Mouse (Mus musculus): Measurements from ENCODE around the gene Disp3. TPM values are rescaled to one million over a fixed set of nuclear protein-coding genes. Genes with fewer than 3 reads are reported as not detected.

Disp3 gene
- polyA plus RNA-seq, 1 experiment from 2014 or later, result 0.28 TPM

DNA sequence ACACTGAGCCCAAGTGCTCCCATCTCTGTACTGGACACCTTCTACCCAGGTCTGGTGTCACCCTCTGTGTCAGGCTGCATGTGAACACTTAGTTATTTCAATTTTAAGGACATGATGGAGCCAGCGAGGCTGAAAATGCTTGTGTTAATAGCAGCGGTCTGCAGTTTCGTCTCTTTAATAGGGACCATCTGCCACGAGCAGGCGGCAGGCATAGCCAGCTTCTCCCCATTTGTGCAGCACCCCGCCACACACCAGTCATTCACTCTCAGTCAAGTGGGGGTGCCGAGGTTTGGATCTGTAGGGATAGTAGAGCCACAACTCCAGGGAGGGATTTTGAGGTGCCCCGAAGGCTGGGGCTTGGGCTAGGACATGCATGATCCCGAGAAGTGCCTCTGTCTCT, 47.4 kb downstream of the Disp3 start:
- no peak overlapping the region for H3K4me3 ChIP-seq (replicated peaks)
- no peaks in the 10 kb centered on the region for H3K9me3 ChIP-seq
- no peaks in the 10 kb centered on the region for H3K36me3 ChIP-seq
- H3K27me3 ChIP-seq, result peaks cover 19% of the 10 kb centered on the region; the same call in 1 of the 2 replicates
- H3K27ac ChIP-seq, result no peak overlapping the region
- H3K4me1 ChIP-seq (replicated peaks), result no peaks in the 10 kb centered on the region
- ATAC-seq (ENCODE audit: insufficient number of reproducible peaks, insufficient read depth, low FRiP score, low TSS enrichment, low read depth), result no peak
- WGBS, result 58% methylated on average over 9 of the region's 9 CpGs
- H3K9ac ChIP-seq (replicated peaks), result no peak overlapping the region
- H3K4me2 ChIP-seq, result no peak overlapping the region

- Histone ChIP-seq H3K4me1 (replicated peaks) (no peaks in the 10 kb centered on the region), H3K27ac (no peak overlapping the region), H3K4me3 (replicated peaks) (no peak overlapping the region), H3K9me3 (no peaks in the 10 kb centered on the region), H3K4me2 (no peak overlapping the region), H3K9ac (replicated peaks) (no peak overlapping the region), H3K27me3 (peaks cover 19% of the 10 kb centered on the region; the same call in 1 of the 2 replicates), H3K36me3 (no peaks in the 10 kb centered on the region)
- 91% methylated on average over 10 of the region's 10 CpGs for WGBS
- ATAC-seq (ENCODE audit: insufficient number of reproducible peaks, insufficient read depth, low FRiP score, low TSS enrichment, low read depth), result no peak
Observed at GRCm38 (mm10) chr4:148239474-148240130, 48.2 kb downstream of the Disp3 start.

GRCm38 (mm10) chr4:148238919-148239318, 48.8 kb downstream of the Disp3 start:
- WGBS, result 63% methylated on average over 6 of the region's 6 CpGs
- no peak overlapping the region for H3K27ac ChIP-seq
- no peaks in the 10 kb centered on the region for H3K36me3 ChIP-seq
- no peak overlapping the region for H3K9ac ChIP-seq (replicated peaks)
- no peak overlapping the region for H3K4me2 ChIP-seq
- no peak overlapping the region for H3K4me3 ChIP-seq (replicated peaks)
- H3K9me3 ChIP-seq, result no peaks in the 10 kb centered on the region
- H3K27me3 ChIP-seq, result peaks cover 19% of the 10 kb centered on the region; the same call in 1 of the 2 replicates
- H3K4me1 ChIP-seq (replicated peaks), result no peaks in the 10 kb centered on the region
- no peak for ATAC-seq (ENCODE audit: insufficient number of reproducible peaks, insufficient read depth, low FRiP score, low TSS enrichment, low read depth)

DNA sequence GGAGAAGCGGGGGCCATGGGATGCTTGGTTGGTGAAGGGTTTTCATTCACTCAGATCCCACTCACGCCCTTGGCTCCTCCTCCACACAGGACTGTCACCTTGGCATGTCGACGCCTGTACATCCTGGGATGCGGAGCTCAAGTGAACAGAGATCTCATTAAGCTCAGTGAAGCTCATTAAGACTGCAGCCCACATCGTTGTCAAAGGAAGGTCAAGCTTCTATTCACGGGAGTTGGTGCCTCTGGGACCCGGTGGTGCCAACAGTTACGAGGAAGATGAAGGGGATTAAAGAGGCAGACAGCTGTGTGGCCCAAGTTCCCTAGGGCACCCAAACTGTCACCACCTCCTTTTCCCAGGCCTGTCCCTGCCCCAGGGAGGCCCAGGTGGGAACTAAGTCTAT, 49.5 kb downstream of the Disp3 start:
- H3K27me3 ChIP-seq, result peaks cover 19% of the 10 kb centered on the region; the same call in 1 of the 2 replicates
- no peak for ATAC-seq (ENCODE audit: insufficient number of reproducible peaks, insufficient read depth, low FRiP score, low TSS enrichment, low read depth)
- H3K4me3 ChIP-seq (replicated peaks), result no peak overlapping the region
- H3K27ac ChIP-seq, result no peak overlapping the region
- WGBS, result 54% methylated on average over 9 of the region's 9 CpGs
- H3K9ac ChIP-seq (replicated peaks), result no peak overlapping the region
- H3K9me3 ChIP-seq, result no peaks in the 10 kb centered on the region
- H3K36me3 ChIP-seq, result no peaks in the 10 kb centered on the region
- no peak overlapping the region for H3K4me2 ChIP-seq
- no peaks in the 10 kb centered on the region for H3K4me1 ChIP-seq (replicated peaks)

DNA sequence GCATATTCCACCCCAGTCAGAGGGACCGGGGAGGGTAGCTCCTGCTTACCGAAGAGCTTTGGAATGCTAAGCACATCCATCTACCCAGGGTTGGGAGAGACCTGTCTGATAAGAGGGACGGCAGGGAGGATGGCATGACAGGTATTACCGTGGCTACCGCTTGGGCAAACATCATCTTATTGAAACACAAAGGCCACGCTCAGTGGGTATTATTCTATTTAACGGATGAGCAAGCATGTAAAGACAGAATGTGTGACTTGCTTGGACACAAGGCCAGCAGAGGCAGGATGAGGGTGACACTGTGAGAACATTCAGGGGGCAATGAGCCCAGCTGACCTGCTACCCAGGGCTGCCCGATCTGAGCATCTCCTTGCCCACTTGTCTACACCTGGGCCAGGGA, 51.1 kb downstream of the Disp3 start:
- no peak overlapping the region for H3K4me3 ChIP-seq (replicated peaks)
- no peaks in the 10 kb centered on the region for H3K36me3 ChIP-seq
- no peak overlapping the region for H3K9ac ChIP-seq (replicated peaks)
- no peak overlapping the region for H3K4me2 ChIP-seq
- H3K9me3 ChIP-seq, result no peaks in the 10 kb centered on the region
- H3K27me3 ChIP-seq, result peaks cover 19% of the 10 kb centered on the region; the same call in 1 of the 2 replicates
- H3K4me1 ChIP-seq (replicated peaks), result no peaks in the 10 kb centered on the region
- no peak overlapping the region for H3K27ac ChIP-seq
- ATAC-seq (ENCODE audit: insufficient number of reproducible peaks, insufficient read depth, low FRiP score, low TSS enrichment, low read depth), result no peak
- 89% methylated on average over 8 of the region's 8 CpGs for WGBS

DNA sequence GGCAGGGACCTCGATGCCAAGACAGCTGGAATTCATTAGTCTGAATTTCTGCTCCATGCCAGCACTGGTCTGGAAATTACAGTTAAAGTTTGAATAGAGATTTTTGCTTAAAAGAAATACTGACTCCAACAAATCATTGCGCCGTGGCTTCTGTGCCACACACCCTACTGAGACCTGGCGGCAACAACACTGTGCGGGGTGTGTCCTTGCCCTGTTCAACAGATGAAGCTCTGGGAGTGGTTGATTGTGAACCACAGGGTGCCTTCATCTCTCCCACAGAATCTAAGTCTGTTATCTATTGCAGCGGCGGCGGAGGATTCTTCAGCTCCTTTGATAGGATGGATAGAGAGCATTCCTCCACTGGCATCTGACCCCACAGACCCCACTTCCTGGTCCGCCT, 54.7 kb downstream of the Disp3 start:
- no peak overlapping the region for H3K27ac ChIP-seq
- no peaks in the 10 kb centered on the region for H3K4me1 ChIP-seq (replicated peaks)
- no peak overlapping the region for H3K4me2 ChIP-seq
- H3K9ac ChIP-seq (replicated peaks), result no peak overlapping the region
- ATAC-seq (ENCODE audit: insufficient number of reproducible peaks, insufficient read depth, low FRiP score, low TSS enrichment, low read depth), result no peak
- H3K9me3 ChIP-seq, result no peaks in the 10 kb centered on the region
- peaks cover 21% of the 10 kb centered on the region for H3K27me3 ChIP-seq
- no peaks in the 10 kb centered on the region for H3K36me3 ChIP-seq
- no peak overlapping the region for H3K4me3 ChIP-seq (replicated peaks)
- 79% methylated on average over 9 of the region's 9 CpGs for WGBS

DNA sequence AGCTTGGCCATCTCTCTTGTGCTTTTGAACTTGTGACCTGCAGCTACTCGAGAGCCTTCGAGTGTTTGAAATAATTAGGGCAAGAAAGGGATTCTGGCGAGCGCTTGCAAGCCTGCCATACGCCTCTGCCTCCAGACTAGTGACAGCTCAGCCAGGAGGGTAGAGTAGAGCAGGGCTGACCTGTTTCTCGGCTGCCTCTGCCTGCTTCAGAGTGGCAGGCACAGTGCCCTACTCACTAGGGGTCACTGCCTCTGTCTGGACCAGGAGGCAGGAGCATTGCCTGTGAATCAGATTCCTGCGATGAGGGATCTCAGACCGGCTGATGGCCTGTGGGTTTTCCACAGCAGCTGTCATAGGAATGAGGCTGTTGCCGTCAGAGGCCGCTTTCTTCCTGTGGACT, 55.1 kb downstream of the Disp3 start:
- Histone ChIP-seq H3K9me3 (no peaks in the 10 kb centered on the region), H3K27ac (no peak overlapping the region), H3K4me2 (no peak overlapping the region), H3K9ac (replicated peaks) (no peak overlapping the region), H3K36me3 (no peaks in the 10 kb centered on the region), H3K4me1 (replicated peaks) (no peaks in the 10 kb centered on the region), H3K4me3 (replicated peaks) (no peak overlapping the region), H3K27me3 (peaks cover 23% of the 10 kb centered on the region)
- 45% methylated on average over 10 of the region's 10 CpGs for WGBS
- ATAC-seq (ENCODE audit: insufficient number of reproducible peaks, insufficient read depth, low FRiP score, low TSS enrichment, low read depth), result no peak

DNA sequence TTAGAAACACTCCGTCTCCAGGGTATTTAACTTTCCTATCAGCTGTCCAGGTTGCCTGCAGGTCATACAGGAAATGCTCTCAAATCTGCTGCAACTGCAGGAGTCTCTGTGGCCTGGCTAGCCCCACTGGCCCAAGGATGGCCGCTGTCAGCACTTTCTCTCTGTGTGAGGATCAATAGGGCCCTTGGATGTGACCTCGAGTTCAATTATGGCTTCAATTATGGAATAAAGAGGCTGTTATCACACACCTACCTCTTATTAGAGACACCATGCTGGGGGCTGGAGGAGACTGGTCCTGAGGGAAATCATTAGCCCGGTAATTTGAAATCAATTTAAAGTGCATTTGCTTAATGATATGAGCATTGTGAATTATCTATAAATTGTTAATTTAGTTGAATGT, 55.6 kb downstream of the Disp3 start:
- Histone ChIP-seq H3K9ac (replicated peaks) (no peak overlapping the region), H3K4me2 (no peak overlapping the region), H3K4me3 (replicated peaks) (no peak overlapping the region), H3K36me3 (no peaks in the 10 kb centered on the region), H3K4me1 (replicated peaks) (no peaks in the 10 kb centered on the region), H3K27me3 (peaks cover 18% of the 10 kb centered on the region), H3K27ac (no peak overlapping the region), H3K9me3 (no peaks in the 10 kb centered on the region)
- ATAC-seq (ENCODE audit: insufficient number of reproducible peaks, insufficient read depth, low FRiP score, low TSS enrichment, low read depth), result no peak
- WGBS, result 56% methylated on average over 4 of the region's 4 CpGs

- Histone ChIP-seq H3K4me1 (replicated peaks) (no peaks in the 10 kb centered on the region), H3K27ac (no peak overlapping the region), H3K4me3 (replicated peaks) (no peak overlapping the region), H3K9ac (replicated peaks) (no peak overlapping the region), H3K9me3 (no peaks in the 10 kb centered on the region), H3K4me2 (no peak overlapping the region), H3K27me3 (peaks cover 21% of the 10 kb centered on the region), H3K36me3 (no peaks in the 10 kb centered on the region)
- WGBS, result 7% methylated on average over 16 of the region's 16 CpGs
- ATAC-seq (ENCODE audit: insufficient number of reproducible peaks, insufficient read depth, low FRiP score, low TSS enrichment, low read depth), result 0 out of 2 replicates have a peak, but pooled peaks have one; percentile 31
Observed at GRCm38 (mm10) chr4:148229646-148230045, 58.1 kb downstream of the Disp3 start.

DNA sequence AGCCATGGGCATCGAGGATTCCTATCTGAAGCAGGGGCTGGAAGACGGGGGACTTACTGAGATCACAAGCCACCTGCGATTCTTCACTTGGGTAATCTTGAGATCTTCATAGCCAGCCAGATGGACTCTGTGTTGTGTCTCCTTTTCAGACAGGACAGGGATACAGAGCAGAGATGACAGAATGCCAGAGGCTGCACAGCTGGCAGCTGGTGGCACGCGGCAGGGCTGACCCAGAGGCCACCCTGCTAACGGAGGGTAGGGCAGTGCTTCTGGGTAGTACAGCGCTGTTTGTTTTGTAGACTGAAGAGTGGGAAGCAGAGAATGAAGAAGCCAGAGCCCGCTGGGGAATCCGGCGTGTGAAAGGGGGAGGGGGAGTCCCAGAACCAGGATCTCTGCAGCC, 64.8 kb downstream of the Disp3 start:
- Histone ChIP-seq H3K4me3 (replicated peaks) (no peak overlapping the region), H3K4me2 (no peak overlapping the region), H3K36me3 (no peaks in the 10 kb centered on the region), H3K27ac (no peak overlapping the region), H3K9me3 (no peaks in the 10 kb centered on the region), H3K27me3 (peaks cover 70% of the 10 kb centered on the region), H3K9ac (replicated peaks) (no peak overlapping the region), H3K4me1 (replicated peaks) (peaks cover 5% of the 10 kb centered on the region)
- no peak for ATAC-seq (ENCODE audit: insufficient number of reproducible peaks, insufficient read depth, low FRiP score, low TSS enrichment, low read depth)
- WGBS, result 49% methylated on average over 10 of the region's 10 CpGs

GRCm38 (mm10) chr4:148220656-148221055, 67.1 kb downstream of the Disp3 start:
- 9% methylated on average over 10 of the region's 10 CpGs for WGBS
- H3K27me3 ChIP-seq, result peaks cover 75% of the 10 kb centered on the region
- ATAC-seq (ENCODE audit: insufficient number of reproducible peaks, insufficient read depth, low FRiP score, low TSS enrichment, low read depth), result no peak
- no peaks in the 10 kb centered on the region for H3K9me3 ChIP-seq
- no peak overlapping the region for H3K4me2 ChIP-seq
- peaks cover 12% of the 10 kb centered on the region for H3K4me1 ChIP-seq (replicated peaks)
- no peak overlapping the region for H3K9ac ChIP-seq (replicated peaks)
- no peak overlapping the region for H3K27ac ChIP-seq
- H3K4me3 ChIP-seq (replicated peaks), result no peak overlapping the region
- no peaks in the 10 kb centered on the region for H3K36me3 ChIP-seq

DNA sequence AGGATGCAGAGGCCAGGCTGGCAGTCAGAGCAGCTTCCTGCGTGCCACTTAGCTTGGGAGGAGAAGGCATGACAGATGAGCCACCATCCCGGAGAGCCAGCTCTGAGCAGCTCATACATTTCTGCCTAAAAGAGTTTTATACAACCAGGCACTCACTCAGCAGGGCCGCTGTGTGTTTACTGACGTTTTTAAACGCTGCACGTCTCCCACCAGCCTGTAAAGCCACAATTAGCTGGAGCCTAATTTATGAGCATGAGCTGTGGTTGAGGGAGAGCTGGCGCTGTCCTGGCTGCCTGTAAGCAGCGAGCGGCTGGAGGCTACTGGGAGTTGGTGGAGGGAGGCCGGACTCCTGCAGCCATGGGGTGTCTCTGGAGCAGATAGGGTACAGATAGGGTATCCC, 69.5 kb downstream of the Disp3 start:
- H3K4me3 ChIP-seq (replicated peaks), result no peak overlapping the region
- peaks cover 12% of the 10 kb centered on the region for H3K4me1 ChIP-seq (replicated peaks)
- H3K9me3 ChIP-seq, result no peaks in the 10 kb centered on the region
- H3K36me3 ChIP-seq, result no peaks in the 10 kb centered on the region
- H3K27me3 ChIP-seq, result peaks cover 90% of the 10 kb centered on the region
- 6% methylated on average over 10 of the region's 10 CpGs for WGBS
- no peak; the same call in 1 of the 2 replicates for ATAC-seq (ENCODE audit: insufficient number of reproducible peaks, insufficient read depth, low FRiP score, low TSS enrichment, low read depth)
- no peak overlapping the region for H3K27ac ChIP-seq
- no peak overlapping the region for H3K9ac ChIP-seq (replicated peaks)
- H3K4me2 ChIP-seq, result 0 out of 2 replicates have a peak overlapping the region, but pooled peaks have one; percentile 0
